ENCODE assay signal across 7 mouse cellular contexts in the genomic region with DNA sequence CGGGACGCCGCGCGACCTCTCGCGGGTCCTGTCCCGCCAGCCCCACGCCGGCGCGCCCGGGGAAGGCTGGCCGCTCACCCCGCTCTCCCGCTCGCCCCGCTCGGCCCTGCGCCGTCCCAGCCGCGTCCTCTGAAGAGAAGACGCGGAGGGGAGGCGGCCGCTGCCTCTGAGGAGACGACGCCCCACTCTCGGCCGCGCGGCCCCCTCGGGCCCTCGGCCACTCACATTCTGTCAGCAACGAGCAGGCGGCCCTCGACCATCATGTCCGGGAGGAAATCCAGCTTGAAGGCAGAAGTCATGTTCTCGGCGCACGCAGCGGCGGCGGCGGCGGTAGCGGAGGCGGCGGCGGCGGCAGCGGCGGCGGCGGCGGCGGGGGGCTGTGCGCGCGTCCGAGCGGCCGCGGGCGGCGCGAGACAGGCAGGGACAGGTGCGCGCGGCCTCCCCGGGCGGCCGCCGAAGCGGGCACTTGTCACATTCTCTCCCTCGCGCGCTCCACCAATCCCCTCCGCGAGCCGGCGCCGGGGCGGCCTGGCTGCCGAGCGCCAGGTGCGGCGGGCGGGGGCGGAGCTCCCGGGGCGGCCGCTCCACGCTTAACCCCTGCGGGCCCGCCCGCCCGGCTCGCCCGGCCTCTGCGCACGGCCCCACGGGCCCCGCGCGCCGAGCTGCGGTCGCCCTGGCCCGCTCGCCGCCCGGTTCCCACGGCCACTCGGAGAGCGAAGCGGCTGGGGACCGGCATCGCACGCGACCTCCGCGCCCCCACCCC.
DNase-seq lines count a peak whose midpoint lies in the region; ATAC-seq and TF ChIP-seq lines count a peak whose summit lies in the region.

No protein-coding gene starts in this region.

- TF ChIP-seq CTCF in intestine, postnatal 0 days (IDR thresholded peaks at IDR 0.05; ENCODE audit: low read depth) = no peak

- H3K36me3 ChIP-seq in intestine, postnatal 0 days (ENCODE audit: control insufficient read depth, insufficient read depth) = no peaks in the 10 kb centered on the region
- no peaks in the 10 kb centered on the region for H3K36me3 ChIP-seq in liver, embryonic 11.5 days (ENCODE audit: control insufficient read depth, insufficient read depth, low read length)

- 0% methylated on average over 84 of the region's 124 CpGs for WGBS in intestine, postnatal 0 days
- under 1% methylated on average over 92 of the region's 124 CpGs for WGBS in liver, embryonic 11.5 days

- DNase-seq in adrenal gland, adult 18-20 months (ENCODE audit: low spot score in 2 of 2) = peak; percentile 52 to 63
- DNase-seq in gastrocnemius, postnatal 4 days (ENCODE audit: low spot score in 2 of 2) = peak; percentile 61 to 81
- peak; percentile 65 for DNase-seq in liver, embryonic 11.5 days (ENCODE audit: low spot score)
- peak; percentile 56 for DNase-seq in naive thymus-derived CD4-positive, alpha-beta T cell, adult 2 months (ENCODE audit: low read depth)
- peak; percentile 39 to 76 for DNase-seq in spleen, postnatal 4 days (ENCODE audit: low spot score in 2 of 2)

- no peaks in the 10 kb centered on the region for H3K27me3 ChIP-seq in intestine, postnatal 0 days (replicated peaks; ENCODE audit: control insufficient read depth, insufficient read depth, low read length)
- peaks cover 30% of the 10 kb centered on the region for H3K27me3 ChIP-seq in liver, embryonic 11.5 days (replicated peaks; ENCODE audit: control insufficient read depth, insufficient read depth, low read length)

- peak overlapping the region; percentile 81 for H3K4me3 ChIP-seq in intestine, postnatal 0 days (ENCODE audit: low read depth, low read length)
- peak overlapping the region; percentile 75 for H3K4me3 ChIP-seq in liver, embryonic 11.5 days (ENCODE audit: low read depth, low read length)

- peak; percentile 54 for ATAC-seq in common myeloid progenitor, adult 5-6 weeks (replicated peaks; ENCODE audit: low read depth, poor library complexity, severe bottlenecking)
- peak; percentile 99 for ATAC-seq in intestine, postnatal 0 days
- ATAC-seq in liver, embryonic 11.5 days (replicated peaks; ENCODE audit: low FRiP score) = peak; percentile 92

- H3K4me1 ChIP-seq in intestine, postnatal 0 days (replicated peaks; ENCODE audit: control insufficient read depth, insufficient read depth, low read length) = no peaks in the 10 kb centered on the region; the same call in 1 of the 2 replicates
- no peaks in the 10 kb centered on the region; the same call in 1 of the 2 replicates for H3K4me1 ChIP-seq in liver, embryonic 11.5 days (replicated peaks; ENCODE audit: control insufficient read depth, insufficient read depth, low read length)

- peak overlapping the region; percentile 54; the same call in 1 of the 2 replicates for H3K27ac ChIP-seq in intestine, postnatal 0 days (ENCODE audit: low read depth, low read length)
- H3K27ac ChIP-seq in liver, embryonic 11.5 days (ENCODE audit: low read depth, low read length) = no peak overlapping the region

- no peaks in the 10 kb centered on the region for H3K9me3 ChIP-seq in intestine, postnatal 0 days (ENCODE audit: control insufficient read depth)
- H3K9me3 ChIP-seq in liver, embryonic 11.5 days (ENCODE audit: control insufficient read depth, low read length) = no peaks in the 10 kb centered on the region

- H3K4me2 ChIP-seq in intestine, postnatal 0 days (replicated peaks; ENCODE audit: low read depth) = peak overlapping the region; percentile 98
- H3K4me2 ChIP-seq in liver, embryonic 11.5 days = peak overlapping the region; percentile 97

- H3K9ac ChIP-seq in intestine, postnatal 0 days (ENCODE audit: low read depth, low read length) = peak overlapping the region; percentile 76
- peak overlapping the region; percentile 56 for H3K9ac ChIP-seq in liver, embryonic 11.5 days (ENCODE audit: low read depth, low read length)
